Mouse (Mus musculus): ENCODE measurements at regions not wholly inside any gene's neighbourhood (a gene's known extent, or its start where the extent isn't known, plus 50 kb on each side); places are given as distances from the start of the nearest gene placed in this dataset.

DNA sequence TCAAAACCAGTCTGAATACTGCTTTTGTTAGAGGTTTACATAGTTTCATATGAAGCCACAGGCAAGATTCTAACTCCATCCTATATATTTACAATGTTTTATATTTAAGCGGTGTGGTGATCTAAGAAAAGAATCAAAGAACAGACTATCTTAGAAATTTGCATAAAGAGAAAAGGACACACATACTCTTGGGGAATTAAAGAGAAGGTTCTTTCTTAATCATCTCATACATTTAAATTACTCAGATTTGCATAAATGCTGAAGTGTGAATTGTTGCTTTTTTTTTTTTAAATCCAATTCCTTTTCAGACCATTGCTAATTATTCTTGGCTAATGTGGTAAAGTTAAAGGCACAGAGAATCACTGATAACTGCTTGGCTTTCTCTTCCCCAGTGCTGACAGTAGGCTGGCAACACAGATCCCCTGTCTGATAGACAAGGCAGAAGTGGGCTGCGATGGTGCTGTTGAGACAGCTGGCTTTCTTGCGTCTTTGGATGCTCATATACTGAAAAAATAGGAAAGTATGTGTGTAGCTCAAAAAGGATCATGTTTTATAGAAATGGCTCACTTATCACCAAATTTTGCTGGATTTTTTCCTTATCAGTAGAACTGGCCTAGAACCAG is 216.1 kb downstream of the Otol1 start:
- 84% methylated on average over 3 of the region's 3 CpGs for WGBS
- no peak overlapping the region for H3K27ac ChIP-seq (ENCODE audit: control insufficient read depth, insufficient read depth, low read depth, low read length, poor library complexity)
- H3K4me3 ChIP-seq (replicated peaks; ENCODE audit: control insufficient read depth, low read depth, low read length): no peak overlapping the region
- H3K4me1 ChIP-seq (ENCODE audit: control insufficient read depth, insufficient read depth, low read length): no peaks in the 10 kb centered on the region
- TF ChIP-seq POLR2A (IDR thresholded peaks at IDR 0.05; ENCODE audit: borderline replicate concordance, control insufficient read depth, low read depth, low read length) (no peak), CTCF (IDR thresholded peaks at IDR 0.05; ENCODE audit: control insufficient read depth, insufficient read depth, low read length) (no peak)

DNA sequence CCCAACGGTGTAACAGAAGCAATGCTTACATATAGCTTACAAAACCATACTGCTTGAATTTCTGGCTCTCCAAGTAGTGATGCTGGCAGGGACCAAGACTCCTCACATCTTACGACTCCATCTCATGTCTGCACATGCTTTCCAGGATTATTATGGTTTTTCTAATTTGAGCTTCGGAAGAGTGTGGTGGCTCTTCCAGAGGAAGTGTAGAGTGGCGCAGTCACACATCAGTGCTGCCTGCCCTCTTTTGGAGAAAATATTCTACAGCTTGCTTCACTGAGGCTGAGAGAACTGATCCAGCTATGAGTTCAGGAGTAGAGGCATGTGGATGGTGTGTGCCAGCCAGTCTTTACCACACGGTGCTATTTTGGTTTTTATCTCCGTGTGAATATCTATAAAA is 217.4 kb downstream of the Otol1 start:
- Histone ChIP-seq H3K4me1 (ENCODE audit: control insufficient read depth, insufficient read depth, low read length) (no peaks in the 10 kb centered on the region), H3K4me3 (replicated peaks; ENCODE audit: control insufficient read depth, low read depth, low read length) (no peak overlapping the region), H3K27ac (ENCODE audit: control insufficient read depth, insufficient read depth, low read depth, low read length, poor library complexity) (no peak overlapping the region)
- 85% methylated on average over 6 of the region's 6 CpGs for WGBS
- TF ChIP-seq CTCF (IDR thresholded peaks at IDR 0.05; ENCODE audit: control insufficient read depth, insufficient read depth, low read length) (no peak), POLR2A (IDR thresholded peaks at IDR 0.05; ENCODE audit: borderline replicate concordance, control insufficient read depth, low read depth, low read length) (no peak)

DNA sequence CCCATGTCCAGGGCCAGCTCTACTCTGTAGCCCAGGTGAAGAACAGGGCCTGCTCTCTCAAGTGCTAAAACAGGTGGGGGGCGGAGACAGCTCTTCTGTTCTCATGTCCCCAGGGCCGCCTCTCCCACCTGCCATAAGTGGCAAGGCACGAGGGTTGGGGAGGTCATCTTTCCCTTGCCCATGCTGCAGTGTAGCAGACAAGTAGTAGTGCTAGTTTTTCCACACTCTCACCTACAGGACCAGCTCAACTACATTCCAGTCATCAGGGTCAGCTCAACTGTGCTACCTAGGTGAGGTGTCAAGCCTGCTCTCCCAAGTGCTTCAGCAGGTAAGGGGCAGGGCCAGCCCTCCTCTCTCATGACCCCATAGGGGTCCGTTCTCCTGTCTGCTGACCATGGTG is 219.8 kb downstream of the Otol1 start:
- Histone ChIP-seq H3K4me3 (replicated peaks; ENCODE audit: control insufficient read depth, low read depth, low read length) (no peak overlapping the region), H3K4me1 (ENCODE audit: control insufficient read depth, insufficient read depth, low read length) (no peaks in the 10 kb centered on the region), H3K27ac (ENCODE audit: control insufficient read depth, insufficient read depth, low read depth, low read length, poor library complexity) (no peak overlapping the region)
- 64% methylated on average over 4 of the region's 4 CpGs for WGBS
- TF ChIP-seq POLR2A (IDR thresholded peaks at IDR 0.05; ENCODE audit: borderline replicate concordance, control insufficient read depth, low read depth, low read length) (no peak), CTCF (IDR thresholded peaks at IDR 0.05; ENCODE audit: control insufficient read depth, insufficient read depth, low read length) (no peak)

DNA sequence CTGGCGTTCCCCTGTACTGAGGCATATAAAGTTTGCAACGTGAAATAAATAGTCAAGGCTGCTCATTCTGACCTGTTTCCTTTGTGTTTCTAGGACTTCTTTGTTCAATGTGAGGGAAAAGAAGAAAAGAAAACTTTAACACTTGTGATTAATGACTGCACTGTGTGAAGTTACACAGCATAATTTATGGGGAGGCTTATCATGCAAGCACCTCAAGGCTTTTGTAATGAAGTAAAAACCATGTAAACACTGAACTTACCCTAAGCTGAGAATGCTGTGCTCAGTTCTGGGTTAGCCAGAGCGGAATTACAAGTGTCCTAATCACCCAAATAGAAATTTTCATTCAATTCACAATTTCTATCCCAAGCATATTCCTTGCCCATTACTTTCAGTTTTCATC is 241.2 kb downstream of the Otol1 start:
- H3K27ac ChIP-seq (ENCODE audit: control insufficient read depth, insufficient read depth, low read depth, low read length, poor library complexity): no peak overlapping the region
- 39% methylated on average over 3 of the region's 3 CpGs for WGBS
- no peak overlapping the region for H3K4me3 ChIP-seq (replicated peaks; ENCODE audit: control insufficient read depth, low read depth, low read length)
- TF ChIP-seq CTCF (IDR thresholded peaks at IDR 0.05; ENCODE audit: control insufficient read depth, insufficient read depth, low read length) (no peak), POLR2A (IDR thresholded peaks at IDR 0.05; ENCODE audit: borderline replicate concordance, control insufficient read depth, low read depth, low read length) (no peak)
- H3K4me1 ChIP-seq (ENCODE audit: control insufficient read depth, insufficient read depth, low read length): no peaks in the 10 kb centered on the region

DNA sequence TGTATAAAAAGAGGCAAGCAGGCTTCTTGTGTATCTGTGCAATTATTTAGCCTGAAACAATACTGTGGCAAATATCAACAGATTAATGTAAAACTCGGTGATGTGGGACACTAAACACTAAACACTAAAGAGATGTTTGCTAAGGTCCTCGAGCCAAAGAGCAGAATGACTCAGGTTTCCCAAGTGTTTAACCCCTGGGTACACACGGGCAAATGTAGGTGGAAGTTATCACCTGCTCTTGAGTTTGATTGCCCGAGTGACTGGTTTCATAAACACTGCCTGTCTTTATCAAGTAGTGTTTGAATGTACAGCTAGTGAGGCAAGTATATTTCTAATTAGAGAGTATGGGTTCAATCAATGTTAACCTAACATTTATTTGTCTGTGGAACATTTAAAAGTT is 242.5 kb downstream of the Otol1 start:
- Histone ChIP-seq H3K4me3 (replicated peaks; ENCODE audit: control insufficient read depth, low read depth, low read length) (no peak overlapping the region), H3K27ac (ENCODE audit: control insufficient read depth, insufficient read depth, low read depth, low read length, poor library complexity) (no peak overlapping the region), H3K4me1 (ENCODE audit: control insufficient read depth, insufficient read depth, low read length) (no peaks in the 10 kb centered on the region)
- TF ChIP-seq CTCF (IDR thresholded peaks at IDR 0.05; ENCODE audit: control insufficient read depth, insufficient read depth, low read length): no peak
- TF ChIP-seq POLR2A (IDR thresholded peaks at IDR 0.05; ENCODE audit: borderline replicate concordance, control insufficient read depth, low read depth, low read length): no peak
- WGBS: 47% methylated on average over 4 of the region's 4 CpGs

DNA sequence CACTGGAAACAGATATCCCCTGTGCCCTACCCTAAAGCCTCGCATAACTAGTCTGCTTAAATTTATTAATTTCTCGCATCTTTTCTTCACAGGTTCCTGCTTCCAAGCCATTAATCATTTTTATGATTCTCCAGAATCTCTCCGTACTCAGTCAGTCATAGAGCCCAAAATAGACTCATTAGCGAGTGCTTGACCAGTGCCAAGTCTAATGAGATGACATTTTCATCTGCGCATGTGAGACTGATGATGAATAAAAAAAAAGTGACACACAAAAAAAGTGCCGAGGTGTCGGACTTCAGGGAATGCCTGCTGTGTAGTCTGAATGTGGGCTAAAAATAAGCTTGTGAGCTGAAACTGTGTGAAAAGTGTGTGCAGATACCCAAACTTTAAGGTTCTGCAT is 243.3 kb downstream of the Otol1 start:
- no peak overlapping the region for H3K27ac ChIP-seq (ENCODE audit: control insufficient read depth, insufficient read depth, low read depth, low read length, poor library complexity)
- no peak overlapping the region for H3K4me3 ChIP-seq (replicated peaks; ENCODE audit: control insufficient read depth, low read depth, low read length)
- WGBS: 57% methylated on average over 7 of the region's 7 CpGs
- TF ChIP-seq POLR2A (IDR thresholded peaks at IDR 0.05; ENCODE audit: borderline replicate concordance, control insufficient read depth, low read depth, low read length) (no peak), CTCF (IDR thresholded peaks at IDR 0.05; ENCODE audit: control insufficient read depth, insufficient read depth, low read length) (no peak)
- no peaks in the 10 kb centered on the region for H3K4me1 ChIP-seq (ENCODE audit: control insufficient read depth, insufficient read depth, low read length)

DNA sequence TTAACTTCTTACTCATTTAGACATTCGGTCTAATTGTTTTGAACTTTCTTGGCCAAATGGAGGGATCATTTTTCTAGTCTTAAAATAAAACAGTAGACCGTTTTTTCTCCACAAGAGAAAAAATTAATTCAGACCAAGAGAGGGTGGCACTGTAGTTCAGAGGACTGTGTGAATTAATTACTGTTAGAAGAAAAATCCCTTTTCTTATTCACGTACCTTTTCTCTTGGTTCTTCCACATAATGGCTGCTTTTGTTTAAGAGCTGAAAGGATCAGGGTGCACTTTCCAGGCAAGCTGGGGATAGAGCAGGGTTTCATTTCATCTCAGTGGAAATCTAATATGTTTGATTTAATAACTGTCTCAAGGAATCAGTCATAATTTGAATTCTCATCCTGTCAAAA is 255.9 kb downstream of the Otol1 start:
- no peak for TF ChIP-seq POLR2A (IDR thresholded peaks at IDR 0.05; ENCODE audit: borderline replicate concordance, control insufficient read depth, low read depth, low read length)
- TF ChIP-seq CTCF (IDR thresholded peaks at IDR 0.05; ENCODE audit: control insufficient read depth, insufficient read depth, low read length): no peak
- WGBS: 71% methylated on average over 3 of the region's 3 CpGs
- Histone ChIP-seq H3K27ac (ENCODE audit: control insufficient read depth, insufficient read depth, low read depth, low read length, poor library complexity) (no peak overlapping the region), H3K4me3 (replicated peaks; ENCODE audit: control insufficient read depth, low read depth, low read length) (no peak overlapping the region), H3K4me1 (ENCODE audit: control insufficient read depth, insufficient read depth, low read length) (no peaks in the 10 kb centered on the region)

DNA sequence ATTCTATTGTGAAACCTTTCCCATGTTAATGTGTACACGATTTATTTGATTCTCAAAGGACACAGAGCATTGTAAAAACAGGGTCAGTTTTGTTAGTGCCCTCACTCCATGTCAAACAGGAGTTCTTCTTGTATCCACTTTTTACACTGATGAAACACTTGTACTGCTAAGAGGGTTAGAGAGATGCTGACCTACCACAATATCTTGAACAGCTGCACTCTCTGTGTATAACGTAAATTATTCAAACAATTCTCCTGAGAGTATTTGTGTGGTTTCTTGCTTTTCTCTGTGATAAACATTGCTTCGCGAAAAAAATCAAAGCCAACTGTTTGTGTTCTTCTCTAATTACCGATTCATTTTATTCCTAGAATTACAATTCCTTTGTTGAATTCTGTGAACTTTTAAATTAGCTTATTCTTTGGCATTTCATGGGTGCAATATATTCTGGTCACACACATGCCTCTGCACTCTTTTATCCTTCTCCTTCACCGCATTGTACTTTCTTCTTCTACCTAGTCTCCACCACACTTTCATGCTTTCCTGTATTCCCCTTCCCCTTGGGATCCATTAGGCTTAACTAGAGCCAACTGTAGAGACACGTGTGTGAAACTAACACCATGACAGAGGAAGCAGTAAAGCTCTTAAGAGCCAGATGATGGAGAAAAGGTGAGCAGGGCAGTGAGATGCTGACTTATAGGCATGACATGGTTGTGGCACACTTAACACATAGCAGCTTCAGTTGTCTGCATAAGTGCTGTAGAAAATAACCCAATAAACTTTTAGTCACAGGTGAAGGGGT is 281.4 kb downstream of the Otol1 start:
- TF ChIP-seq POLR2A (IDR thresholded peaks at IDR 0.05; ENCODE audit: borderline replicate concordance, control insufficient read depth, low read depth, low read length) (no peak), CTCF (IDR thresholded peaks at IDR 0.05; ENCODE audit: control insufficient read depth, insufficient read depth, low read length) (no peak)

More for the DNA sequence above, 281.4 kb downstream of the Otol1 start:
- WGBS: 74% methylated on average over 7 of the region's 7 CpGs
- H3K4me3 ChIP-seq (replicated peaks; ENCODE audit: control insufficient read depth, low read depth, low read length): no peak overlapping the region
- H3K27ac ChIP-seq (ENCODE audit: control insufficient read depth, insufficient read depth, low read depth, low read length, poor library complexity): no peak overlapping the region
- H3K4me1 ChIP-seq (ENCODE audit: control insufficient read depth, insufficient read depth, low read length): no peaks in the 10 kb centered on the region
